Mouse (Mus musculus) liver, embryonic 14.5 days (tissue): ENCODE data around the gene Pml.

Experiments used
- CTCF ChIP-seq: IDR thresholded peaks from 2 replicates; pipeline ENCODE4 v1.5.1; 2016; ENCODE audit warnings: antibody characterized with exemption, low read depth, control low read depth
- EP300 ChIP-seq: IDR thresholded peaks from 2 replicates; pipeline ENCODE4 v1.6.1; 2016; ENCODE audit warnings: antibody characterized with exemption, low read depth

- no peak for TF ChIP-seq CTCF
- no peak for TF ChIP-seq EP300
Observed at GRCm38 (mm10) chr9:58198801-58199371, 50.7 kb downstream of the Pml start.
